Mouse (Mus musculus) CD4-positive, CD25-positive, alpha-beta regulatory T cell, adult 4 months (primary cell): ENCODE measurements around the gene Stx4a. TPM values are rescaled to one million over a fixed set of nuclear protein-coding genes. Genes with fewer than 3 reads are reported as not detected.

Source experiments
- polyA plus RNA-seq, 2 experiments: library from polyadenylated mRNA; unstranded; fragments of 100-300 nt; shearing (Covaris generic); gene quantifications; one replicate each; pipeline ENCODE4 v1.2.1; 2017

Gene Stx4a
- polyA plus RNA-seq, 2 experiments from 2014 or later: 62.0 to 110 TPM

Other genes starting within 250 kb of the Stx4a start
- gene Ccdc189, start 235.7 kb upstream of the Stx4a start, polyA plus RNA-seq: under 1 TPM; 0.56 to 0.70 TPM
- gene Rnf40, start 235.5 kb upstream of the Stx4a start, polyA plus RNA-seq: 10 to 100 TPM; 26.3 to 45.6 TPM
- gene Zfp629, start 208.5 kb upstream of the Stx4a start, polyA plus RNA-seq: under 1 TPM; 0.16 to 0.56 TPM
- 1 to 10 TPM; 3.2 to 5.5 TPM for gene Bcl7c, start 115.4 kb upstream of the Stx4a start, polyA plus RNA-seq
- not detected for gene Ctf1, start 111.6 kb upstream of the Stx4a start, polyA plus RNA-seq
- gene Ctf2, start 92.1 kb upstream of the Stx4a start, polyA plus RNA-seq: not detected
- gene Fbxl19, start 79.8 kb upstream of the Stx4a start, polyA plus RNA-seq: under 1 TPM; 0.12 to 0.62 TPM
- gene Orai3, start 54.5 kb upstream of the Stx4a start, polyA plus RNA-seq: 10 to 100 TPM; 12.8 to 15.4 TPM
- 1 to 10 TPM; 5.8 to 6.6 TPM for gene Setd1a, start 47.6 kb upstream of the Stx4a start, polyA plus RNA-seq
- under 1 TPM; 0.65 to 0.99 TPM for gene Gm49388, start 38.7 kb upstream of the Stx4a start, polyA plus RNA-seq
- 1 to 10 TPM; 3.9 to 6.8 TPM for gene Hsd3b7, start 23.7 kb upstream of the Stx4a start, polyA plus RNA-seq
- gene Stx1b, start 255 bp downstream of the Stx4a start, polyA plus RNA-seq: not detected
- gene Zfp646, start 51.9 kb downstream of the Stx4a start, polyA plus RNA-seq: 10 to 100 TPM; 25.1 to 29.0 TPM
- gene Zfp668, start 52.5 kb downstream of the Stx4a start, polyA plus RNA-seq: 10 to 100 TPM in 1 of 2 experiments, 1 to 10 TPM in 1; 9.0 to 10.6 TPM
- 1 to 10 TPM in 1 of 2 experiments, under 1 TPM in 1; 0.85 to 1.2 TPM for gene Prss53, start 66.7 kb downstream of the Stx4a start, polyA plus RNA-seq
- gene Gm21974, start 71.2 kb downstream of the Stx4a start, polyA plus RNA-seq: not detected
- gene Vkorc1, start 71.3 kb downstream of the Stx4a start, polyA plus RNA-seq: 10 to 100 TPM; 43.3 to 58.0 TPM
- 100 to 1,000 TPM in 1 of 2 experiments, 10 to 100 TPM in 1; 59.0 to 108 TPM for gene Bckdk, start 79.8 kb downstream of the Stx4a start, polyA plus RNA-seq
- 10 to 100 TPM; 39.8 to 41.9 TPM for gene Kat8, start 88.2 kb downstream of the Stx4a start, polyA plus RNA-seq
- gene Prss8, start 105.8 kb downstream of the Stx4a start, polyA plus RNA-seq: not detected
- gene Prss36, start 122.4 kb downstream of the Stx4a start, polyA plus RNA-seq: 1 to 10 TPM; 2.5 to 4.3 TPM
- gene Fus, start 143.2 kb downstream of the Stx4a start, polyA plus RNA-seq: 10 to 100 TPM; 59.4 to 88.7 TPM
- gene Pycard, start 169.6 kb downstream of the Stx4a start, polyA plus RNA-seq: 100 to 1,000 TPM; 247 to 260 TPM
- not detected for gene Trim72, start 179.7 kb downstream of the Stx4a start, polyA plus RNA-seq
- gene Itgam, start 238.3 kb downstream of the Stx4a start, polyA plus RNA-seq: under 1 TPM; 0.56 to 0.70 TPM
- gene Gm49368, start 238.4 kb downstream of the Stx4a start, polyA plus RNA-seq: not detected